Mouse (Mus musculus) ES-Bruce4 (cell line): ENCODE data around the gene Chaf1b.

ENCODE experiments used
- CTCF ChIP-seq: IDR thresholded peaks from one replicate; pipeline ENCODE4 v1.8.1; 2011; ENCODE audit warnings: low read depth, low read length
- EP300 ChIP-seq: IDR thresholded peaks from 2 replicates; pipeline ENCODE4 v1.6.1; 2011; ENCODE audit warnings: low read depth, low read length; ENCODE audit not compliant: insufficient read depth

- TF ChIP-seq EP300 (0 out of 2 replicates have a peak, but pooled peaks have one; percentile 10), CTCF (no peak)
These were observed 29.1 kb downstream of the Chaf1b start for GRCm38 (mm10) chr16:93912808-93913207.
